ENCODE assay signal across 11 mouse cellular contexts in genomic region chr3:151298325-151298724, GRCm38 (mm10).
DNase-seq lines count a peak whose midpoint lies in the region; ATAC-seq and TF ChIP-seq lines count a peak whose summit lies in the region.
"Had no signal": no experiment of that assay in that cellular context is flagged by ENCODE, and none has a peak within 500 bp of the region (broad histone marks: within the 10 kb centered on the region; RNA-seq: fewer than 3 reads in every experiment).

No protein-coding gene starts in this region.

- H3K4me1 ChIP-seq in liver, postnatal 0 days (ENCODE audit: insufficient read depth) = no peaks in the 10 kb centered on the region
- H3K4me1 ChIP-seq in liver, embryonic 12.5 days = no peaks in the 10 kb centered on the region
- H3K4me1 ChIP-seq in midbrain, embryonic 11.5 days (ENCODE audit: control insufficient read depth, insufficient read depth, low read length) = peaks cover 3% of the 10 kb centered on the region; the same call in 1 of the 2 replicates
- H3K4me1 ChIP-seq: embryonic facial prominence, embryonic 13.5 days; limb, embryonic 12.5 days had no signal

- no peak overlapping the region for H3K27ac ChIP-seq in liver, postnatal 0 days (ENCODE audit: low read depth)
- no peak overlapping the region for H3K27ac ChIP-seq in liver, embryonic 12.5 days
- no peak overlapping the region for H3K27ac ChIP-seq in midbrain, embryonic 11.5 days (ENCODE audit: low read depth, low read length)
- H3K27ac ChIP-seq: embryonic facial prominence, embryonic 13.5 days; hindbrain, embryonic 13.5 days; limb, embryonic 12.5 days had no signal

- ATAC-seq in liver, postnatal 0 days = peak; percentile 46
- no peak for ATAC-seq in liver, embryonic 12.5 days
- ATAC-seq in midbrain, embryonic 11.5 days (ENCODE audit: low FRiP score) = no peak

- H3K9me3 ChIP-seq in liver, postnatal 0 days (ENCODE audit: low read length) = no peaks in the 10 kb centered on the region
- H3K9me3 ChIP-seq in liver, embryonic 12.5 days (replicated peaks) = no peaks in the 10 kb centered on the region
- no peaks in the 10 kb centered on the region for H3K9me3 ChIP-seq in midbrain, embryonic 11.5 days (ENCODE audit: control insufficient read depth, low read length)
- H3K9me3 ChIP-seq: embryonic facial prominence, embryonic 13.5 days; hindbrain, embryonic 13.5 days; limb, embryonic 12.5 days had no signal

- DNase-seq in liver, postnatal 0 days = no peak
- DNase-seq in c-Kit-positive CD71-negative TER-119-negative erythroid progenitor cells, embryonic 14.5 days (ENCODE audit: low read depth) = peak; percentile 23
- DNase-seq in kidney, adult 8-10 months = peak; percentile 25 to 70
- no peak for DNase-seq in urinary bladder, postnatal 4 days (ENCODE audit: low spot score in 2 of 2)
- no peak for DNase-seq in left cerebral cortex, adult 18-20 months (ENCODE audit: low spot score in 2 of 2)
- no peak for DNase-seq in midbrain, embryonic 11.5 days (ENCODE audit: low spot score, missing footprints)
- DNase-seq: retina, postnatal 1 day had no signal

- H3K4me3 ChIP-seq in liver, postnatal 0 days (ENCODE audit: low read depth, low read length) = no peak overlapping the region
- H3K4me3 ChIP-seq in liver, embryonic 12.5 days = no peak overlapping the region
- H3K4me3 ChIP-seq in midbrain, embryonic 11.5 days (ENCODE audit: low read depth, low read length) = no peak overlapping the region
- H3K4me3 ChIP-seq: embryonic facial prominence, embryonic 13.5 days; hindbrain, embryonic 13.5 days; limb, embryonic 12.5 days had no signal

- WGBS in liver, postnatal 0 days (ENCODE audit: insufficient replicate concordance) = 49% methylated on average over 2 of the region's 2 CpGs
- 45% methylated on average over 2 of the region's 2 CpGs for WGBS in liver, embryonic 12.5 days (ENCODE audit: insufficient replicate concordance)
- 72% methylated on average over 2 of the region's 2 CpGs for WGBS in midbrain, embryonic 11.5 days

- no peak for TF ChIP-seq CTCF in liver, postnatal 0 days (IDR thresholded peaks at IDR 0.05; ENCODE audit: low read depth)

- no peak overlapping the region for H3K9ac ChIP-seq in liver, postnatal 0 days (replicated peaks)
- H3K9ac ChIP-seq in liver, embryonic 12.5 days = no peak overlapping the region
- no peak overlapping the region for H3K9ac ChIP-seq in midbrain, embryonic 11.5 days (ENCODE audit: low read length)
- H3K9ac ChIP-seq: embryonic facial prominence, embryonic 13.5 days; hindbrain, embryonic 13.5 days; limb, embryonic 12.5 days had no signal

- H3K4me2 ChIP-seq in liver, postnatal 0 days (ENCODE audit: low read depth, low read length) = no peak overlapping the region
- no peak overlapping the region for H3K4me2 ChIP-seq in liver, embryonic 12.5 days
- H3K4me2 ChIP-seq in midbrain, embryonic 11.5 days = no peak overlapping the region
- H3K4me2 ChIP-seq: embryonic facial prominence, embryonic 13.5 days; hindbrain, embryonic 13.5 days; limb, embryonic 12.5 days had no signal

- no peaks in the 10 kb centered on the region for H3K36me3 ChIP-seq in liver, postnatal 0 days (replicated peaks; ENCODE audit: insufficient read depth, low read length)
- no peaks in the 10 kb centered on the region for H3K36me3 ChIP-seq in liver, embryonic 12.5 days
- no peaks in the 10 kb centered on the region for H3K36me3 ChIP-seq in midbrain, embryonic 11.5 days (ENCODE audit: control insufficient read depth, insufficient read depth, low read length)
- H3K36me3 ChIP-seq: embryonic facial prominence, embryonic 13.5 days; hindbrain, embryonic 13.5 days; limb, embryonic 12.5 days had no signal

- TF ChIP-seq EP300 in liver, postnatal 0 days (IDR thresholded peaks at IDR 0.05; ENCODE audit: low read depth) = peak; percentile 24

- no peaks in the 10 kb centered on the region for H3K27me3 ChIP-seq in liver, postnatal 0 days (ENCODE audit: insufficient read depth, low read length)
- H3K27me3 ChIP-seq in liver, embryonic 12.5 days (replicated peaks) = no peaks in the 10 kb centered on the region
- no peaks in the 10 kb centered on the region for H3K27me3 ChIP-seq in midbrain, embryonic 11.5 days (ENCODE audit: control insufficient read depth, insufficient read depth, low read length)
- H3K27me3 ChIP-seq: embryonic facial prominence, embryonic 13.5 days; hindbrain, embryonic 13.5 days; limb, embryonic 12.5 days had no signal

Comparison
In these comparisons a context has a peak if more than half of its experiments do, and no peak if none do; other contexts are left out.
1. DNase-seq: peak in c-Kit-positive CD71-negative TER-119-negative erythroid progenitor cells, embryonic 14.5 days (single experiment) and kidney, adult 8-10 months (2 of 2); none in liver, postnatal 0 days (single experiment), urinary bladder, postnatal 4 days (0 of 2), left cerebral cortex, adult 18-20 months (0 of 2) and midbrain, embryonic 11.5 days (single experiment).